Mouse (Mus musculus) small intestine, adult 2 months (tissue): ENCODE measurements around the gene 2210016L21Rik.

Source experiments
- CTCF ChIP-seq: fragments of 200-500 bp; IDR thresholded peaks from 2 replicates; pipeline ENCODE4 v1.5.1; 2012; ENCODE audit warnings: low read depth, mild to moderate bottlenecking, control low read depth, inconsistent platforms, low read length, moderate library complexity, mixed read lengths; ENCODE audit not compliant: insufficient replicate concordance, insufficient read length; ENCODE audit errors: extremely low read depth
- POLR2A ChIP-seq: fragments of 200-500 bp; IDR thresholded peaks from 2 replicates; pipeline ENCODE4 v1.6.1; 2012; ENCODE audit warnings: low read depth, mild to moderate bottlenecking, control low read depth, inconsistent platforms, low read length, moderate library complexity

DNA sequence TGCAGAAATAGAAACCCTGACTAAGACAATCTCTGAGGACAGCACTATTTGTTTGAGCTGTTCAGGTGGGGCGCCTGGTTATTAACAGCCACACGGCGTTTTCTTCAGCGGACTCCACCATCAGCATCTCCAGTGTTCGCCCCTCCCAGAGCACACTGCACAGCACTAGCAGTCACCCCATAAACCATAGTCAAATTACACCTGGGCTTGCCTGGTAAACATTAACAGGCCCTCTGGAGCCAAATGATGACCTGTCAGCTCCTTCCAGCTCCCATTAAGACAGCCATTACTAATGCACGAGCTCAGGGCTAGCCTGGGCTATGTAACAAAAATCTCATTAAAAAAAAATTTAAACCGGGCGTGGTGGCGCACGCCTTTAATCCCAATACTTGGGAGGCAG, 3.1 kb downstream of the 2210016L21Rik start:
- TF ChIP-seq POLR2A: no peak
- no peak for TF ChIP-seq CTCF
